Mouse (Mus musculus): ENCODE measurements around the gene Med31. TPM values are rescaled to one million over a fixed set of nuclear protein-coding genes. Genes with fewer than 3 reads are reported as not detected.

Med31 gene
- total RNA-seq (2021), result 1 to 10 TPM; 6.3 to 6.7 TPM
- long read RNA-seq, experiment 1, transcript Med31-201 (4 exons, 1,161 nt), result major isoform, 9 of 10 reads
- long read RNA-seq, experiment 1, partial matches to known transcripts, result 0 of 10 reads
- long read RNA-seq, experiment 1, other reads (novel, unspliced or antisense), result 0 of 10 reads
- long read RNA-seq, experiment 2, partial matches to known transcripts, result 0 of 4 reads
- long read RNA-seq, experiment 2, other reads (novel, unspliced or antisense), result 0 of 4 reads

DNA sequence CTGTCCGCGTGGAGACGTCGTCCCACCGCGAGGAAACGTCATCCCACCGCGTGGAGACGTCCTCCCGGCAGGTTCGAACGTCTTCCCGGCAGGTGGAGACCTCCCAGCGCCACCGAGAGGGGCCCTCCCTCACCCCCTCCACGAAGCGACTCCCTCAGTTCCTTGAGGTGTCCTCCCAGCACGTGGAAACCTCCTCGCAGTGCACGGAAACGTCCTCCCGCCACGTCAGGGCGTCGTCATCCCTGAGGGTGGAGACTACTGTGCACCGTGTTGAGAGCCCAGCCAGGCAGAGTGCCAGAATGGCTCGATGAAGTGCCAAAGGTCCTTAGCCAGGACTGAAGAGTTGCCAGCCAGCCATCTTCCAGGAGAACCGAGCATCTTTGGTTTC lies at the start of gene Med31:
Med31 (minus strand) TSS at position 183 of the 388 bp plus-strand sequence.
- peak; percentile 77 for DNase-seq

DNA sequence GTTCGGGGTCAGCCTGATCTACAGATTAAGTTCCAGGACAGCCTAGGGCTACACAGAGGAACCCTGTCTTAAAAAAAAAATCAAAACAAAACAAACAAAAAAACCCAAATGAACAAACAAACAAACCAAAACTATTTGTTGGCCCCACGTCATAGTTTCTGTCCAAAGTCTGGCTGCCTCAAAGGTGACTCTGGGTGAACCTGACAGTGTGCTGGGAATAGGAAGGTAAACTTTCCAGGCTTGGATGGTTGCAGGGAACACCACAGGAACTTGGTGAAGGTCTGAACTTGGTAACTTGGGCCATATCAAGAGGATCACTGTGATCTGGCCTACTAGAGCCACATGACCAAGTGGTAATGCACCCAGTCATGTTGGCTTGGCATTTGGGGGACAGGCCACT lies 41.0 kb upstream of the Med31 start:
- no peak for DNase-seq
- intact Hi-C loops (cut with DNase I; ENCODE audit: low total_unique reads), result no loop called here

More for the DNA sequence above, at the start of gene Med31:
- intact Hi-C loops (cut with DNase I; ENCODE audit: low total_unique reads), result loop anchor here (10.0 kb wide), 1 partner anchor 1231 kb away; the partner anchor contains the start of gene C1qbp

- no peak for DNase-seq
- intact Hi-C loops (cut with DNase I; ENCODE audit: low total_unique reads), result no loop called here
Measured at GRCm38 (mm10) chr11:72255629-72256028, 40.2 kb upstream of the Med31 start.

DNA sequence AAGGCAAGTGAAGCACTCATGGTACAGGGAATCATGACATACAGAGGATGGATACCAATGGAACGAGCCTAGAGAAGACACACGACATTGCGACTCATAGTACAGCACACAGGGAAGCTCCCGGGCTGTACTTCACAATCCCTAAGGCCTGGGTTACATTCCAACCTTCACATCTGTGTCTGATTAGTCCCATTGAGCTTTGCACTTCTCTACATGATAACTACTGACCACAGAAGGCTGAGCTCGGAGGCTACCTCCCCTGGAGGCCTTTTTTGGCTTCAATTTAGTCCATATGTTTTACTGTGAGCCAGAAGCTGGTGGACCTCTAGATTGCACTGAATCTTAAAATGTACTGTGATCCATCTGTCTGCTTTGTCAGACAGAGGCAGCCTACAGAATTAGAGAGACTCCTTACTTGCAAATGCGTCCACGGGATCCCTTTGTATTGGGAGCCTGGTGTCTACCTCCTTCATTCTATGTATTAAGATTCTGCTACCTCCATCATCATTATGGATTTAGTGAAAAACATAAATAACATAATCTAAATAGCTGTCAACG lies 29.9 kb upstream of the Med31 start:
- intact Hi-C loops (cut with DNase I; ENCODE audit: low total_unique reads), result no loop called here
- no peak for DNase-seq

GRCm38 (mm10) chr11:72240062-72240860 lies 24.9 kb upstream of the Med31 start:
- intact Hi-C loops (cut with DNase I; ENCODE audit: low total_unique reads), result no loop called here
- no peak for DNase-seq

GRCm38 (mm10) chr11:72234013-72234412 lies 18.6 kb upstream of the Med31 start:
- DNase-seq, result peak; percentile 78
- intact Hi-C loops (cut with DNase I; ENCODE audit: low total_unique reads), result no loop called here

- intact Hi-C loops (cut with DNase I; ENCODE audit: low total_unique reads), result no loop called here
- no peak for DNase-seq
Measured at GRCm38 (mm10) chr11:72232991-72233390, 17.6 kb upstream of the Med31 start.

DNA sequence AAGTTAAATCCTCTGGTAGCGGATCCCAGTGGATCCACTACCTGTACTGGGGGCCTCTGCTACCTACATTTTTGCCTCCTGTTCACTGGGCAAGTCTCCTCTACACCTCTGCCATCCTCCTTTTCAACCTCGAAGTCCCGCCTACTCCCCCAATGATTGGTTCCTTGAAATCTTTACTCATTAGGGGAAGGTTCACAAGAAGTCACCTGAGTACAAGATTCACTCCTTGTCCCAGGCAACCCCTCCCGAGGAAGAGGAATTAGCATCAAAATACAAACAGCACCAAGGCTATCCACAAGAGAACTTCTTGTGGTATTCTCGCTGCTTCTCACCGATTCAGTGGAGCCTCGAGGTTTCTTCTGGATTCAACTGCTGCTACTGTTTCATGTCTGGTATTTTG lies 16.7 kb upstream of the Med31 start:
- no peak for DNase-seq
- intact Hi-C loops (cut with DNase I; ENCODE audit: low total_unique reads), result no loop called here

DNA sequence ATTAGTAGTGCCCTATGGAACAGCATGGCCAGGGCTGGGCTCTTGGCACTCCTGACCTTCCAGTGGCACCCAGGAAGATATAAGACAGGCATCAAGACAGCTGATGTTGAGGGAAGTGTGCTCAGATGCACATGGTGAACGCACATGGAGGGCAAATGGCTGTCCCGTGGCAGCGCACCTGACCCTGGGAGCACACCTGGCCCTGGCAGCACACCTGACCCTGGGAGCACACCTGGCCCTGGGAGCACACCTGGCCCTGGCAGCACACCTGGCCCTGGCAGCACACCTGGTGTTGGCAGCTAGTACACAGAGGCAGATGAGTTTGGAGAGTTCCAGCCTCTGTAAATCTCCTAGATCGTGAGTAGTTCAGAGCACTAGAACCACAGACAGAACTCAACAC lies 13.1 kb upstream of the Med31 start:
- DNase-seq, result no peak
- intact Hi-C loops (cut with DNase I; ENCODE audit: low total_unique reads), result loop anchor here (2.0 to 10.0 kb wide), 4 partner anchors 36 to 326 kb away; partner anchors contain the start of gene Spns3

DNA sequence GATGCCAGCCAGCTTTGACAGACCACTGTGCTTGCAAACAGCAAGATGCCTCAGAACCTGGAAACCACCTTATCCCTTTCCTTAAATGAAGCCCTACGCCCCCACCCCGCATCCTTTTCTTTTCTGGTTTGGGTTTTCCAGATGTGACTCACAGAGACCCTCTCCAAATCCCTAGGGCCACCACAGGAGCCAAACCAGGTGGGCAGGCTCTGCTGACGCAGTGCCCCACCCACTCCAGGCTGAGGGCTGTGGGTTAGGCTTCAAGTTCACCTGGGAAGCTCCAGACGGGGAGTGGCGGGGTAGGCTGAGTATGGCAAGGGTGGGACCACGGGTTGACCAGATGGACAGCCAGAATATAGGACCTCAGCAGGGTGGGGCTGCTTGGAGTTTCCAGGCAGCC lies 11.5 kb upstream of the Med31 start:
- intact Hi-C loops (cut with DNase I; ENCODE audit: low total_unique reads), result loop anchor here (5.0 to 10.0 kb wide), 3 partner anchors 115 to 328 kb away; partner anchors contain the start of gene Spns3
- DNase-seq, result no peak

DNA sequence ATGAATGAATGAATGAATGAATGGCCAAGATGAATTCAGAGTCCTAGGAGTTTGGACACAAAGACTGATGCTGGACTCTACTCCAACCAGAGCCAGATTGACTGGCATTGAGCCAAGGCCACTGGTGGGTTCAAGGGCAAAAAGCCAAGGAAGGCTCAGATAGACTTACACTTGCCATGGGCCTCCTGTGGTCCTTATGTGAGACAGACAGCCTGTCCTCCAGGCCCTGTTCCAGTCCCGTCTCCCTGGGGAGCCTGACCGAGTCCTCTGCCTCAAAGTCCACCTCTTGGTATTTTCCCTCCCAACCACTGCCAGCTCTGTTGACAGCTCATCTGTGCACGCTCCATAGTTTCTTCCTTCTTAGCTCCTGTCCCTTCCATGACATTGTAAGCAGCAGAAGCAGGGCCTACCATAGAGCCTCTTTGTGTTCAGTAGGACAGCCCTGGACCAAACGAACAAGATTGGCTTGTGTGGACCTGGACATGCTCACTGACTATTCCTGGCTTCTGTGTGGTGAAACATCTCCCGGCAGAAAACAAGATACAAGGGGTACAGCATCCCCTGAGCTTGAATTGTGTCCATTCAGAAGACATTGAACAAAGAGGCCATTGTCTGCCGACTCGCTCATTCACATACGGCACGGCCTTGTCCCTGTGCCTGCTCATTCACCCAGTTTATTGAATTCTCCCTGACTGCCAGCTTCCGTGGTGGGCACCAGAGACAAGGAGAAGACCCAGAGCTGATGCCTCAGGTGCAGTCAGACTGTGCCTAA lies 10.8 kb upstream of the Med31 start:
- intact Hi-C loops (cut with DNase I; ENCODE audit: low total_unique reads), result loop anchor here (5.0 to 10.0 kb wide), 3 partner anchors 116 to 329 kb away; partner anchors contain the start of gene Spns3
- DNase-seq, result no peak

- intact Hi-C loops (cut with DNase I; ENCODE audit: low total_unique reads), result loop anchor here (5.0 to 10.0 kb wide), 3 partner anchors 117 to 330 kb away; partner anchors contain the start of gene Spns3
- peak; percentile 71 for DNase-seq
Measured at GRCm38 (mm10) chr11:72224865-72225264, 9.5 kb upstream of the Med31 start.

DNA sequence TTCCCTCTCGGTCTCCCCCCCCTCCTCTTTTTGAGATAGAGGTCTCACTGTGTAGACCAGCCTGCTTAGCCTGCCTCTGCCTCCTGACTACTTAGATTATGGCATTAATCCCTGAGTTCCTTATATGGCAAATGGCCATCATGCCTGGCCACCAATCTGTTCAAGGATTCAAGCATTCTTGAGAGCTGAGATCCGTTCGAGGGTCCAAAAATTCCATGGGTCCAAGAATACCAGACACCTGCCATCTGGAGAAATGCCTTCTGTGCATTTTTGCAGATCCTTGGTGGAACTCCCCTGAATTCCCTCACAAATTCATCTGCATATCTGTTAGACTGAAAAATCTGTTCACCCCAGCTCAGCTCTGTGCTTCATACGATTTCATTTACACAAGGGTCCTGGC lies 8.0 kb upstream of the Med31 start:
- intact Hi-C loops (cut with DNase I; ENCODE audit: low total_unique reads), result loop anchor here (10.0 kb wide), 1 partner anchor 331 kb away; the partner anchor contains the start of gene Spns3
- no peak for DNase-seq

- intact Hi-C loops (cut with DNase I; ENCODE audit: low total_unique reads), result loop anchor here (10.0 kb wide), 1 partner anchor 334 kb away; the partner anchor contains the start of gene Spns3
- DNase-seq, result peak; percentile 74
Measured at GRCm38 (mm10) chr11:72221278-72221677, 5.9 kb upstream of the Med31 start.

DNA sequence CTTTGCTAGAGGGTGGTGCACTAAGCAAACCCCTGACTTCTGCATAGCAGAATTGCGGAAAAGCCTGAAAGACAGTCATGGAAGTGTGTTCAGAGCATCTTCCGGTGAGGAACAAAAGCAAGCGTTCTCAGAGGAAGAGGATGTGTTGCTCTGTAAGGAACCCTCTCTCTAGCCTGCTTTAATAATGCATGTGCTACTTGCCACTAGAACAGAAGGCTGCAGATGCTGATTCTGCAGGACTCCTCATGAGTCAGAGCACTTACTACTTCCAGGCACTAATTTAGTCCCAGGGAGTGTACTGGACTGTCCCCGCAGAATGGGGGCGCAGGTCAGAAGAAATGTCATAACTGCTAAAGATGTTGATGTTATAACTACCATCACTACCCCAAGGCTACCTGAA lies 1.7 kb upstream of the Med31 start:
- no peak for DNase-seq
- intact Hi-C loops (cut with DNase I; ENCODE audit: low total_unique reads), result loop anchor here (10.0 kb wide), 1 partner anchor 1232 kb away; the partner anchor contains the start of gene C1qbp

DNA sequence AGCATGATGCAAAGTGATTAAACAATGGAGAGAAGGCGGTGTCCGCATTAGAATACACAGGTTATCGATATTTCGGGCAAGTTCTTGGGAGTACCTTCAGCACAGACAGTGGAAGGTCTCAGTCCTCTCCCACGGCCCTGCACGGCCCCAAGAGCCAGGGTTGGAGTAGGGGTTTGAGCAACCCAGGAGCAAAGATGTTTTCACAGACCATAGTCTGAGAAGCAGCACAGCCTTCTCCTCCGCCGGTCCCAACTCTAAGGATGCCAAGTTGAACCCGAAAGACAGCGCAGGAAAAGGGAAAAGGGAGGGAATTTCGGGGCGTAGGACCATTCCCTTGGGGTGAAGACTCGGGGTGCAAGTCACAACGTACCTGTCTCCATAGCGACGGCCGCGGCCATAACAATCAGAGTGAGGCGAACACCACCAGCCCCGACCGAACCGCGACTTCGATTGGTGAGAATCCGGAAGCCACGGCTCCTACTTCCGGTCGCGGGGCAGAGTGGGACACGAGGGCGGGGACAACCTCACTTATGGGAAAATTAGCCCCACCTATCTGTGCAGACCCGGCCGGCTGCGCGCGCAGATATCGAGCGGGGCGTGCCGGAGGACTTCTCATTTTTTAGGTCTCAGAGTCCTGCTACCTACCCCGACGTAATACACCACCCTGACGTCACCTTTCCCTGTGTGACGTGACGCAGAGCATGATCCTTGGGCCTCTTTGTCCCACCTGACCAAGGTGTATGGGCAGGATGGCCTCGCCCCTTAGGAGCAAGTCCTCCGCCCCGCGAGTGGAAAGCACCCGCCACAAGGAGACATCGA lies 592 bp downstream of the Med31 start:
- intact Hi-C loops (cut with DNase I; ENCODE audit: low total_unique reads), result loop anchor here (10.0 kb wide), 1 partner anchor 1230 kb away; the partner anchor contains the start of gene C1qbp

GRCm38 (mm10) chr11:72207834-72208377 lies 7.5 kb downstream of the Med31 start:
- DNase-seq, result no peak
- intact Hi-C loops (cut with DNase I; ENCODE audit: low total_unique reads), result no loop called here

More for the DNA sequence above, 592 bp downstream of the Med31 start:
- peak; percentile 95 for DNase-seq

DNA sequence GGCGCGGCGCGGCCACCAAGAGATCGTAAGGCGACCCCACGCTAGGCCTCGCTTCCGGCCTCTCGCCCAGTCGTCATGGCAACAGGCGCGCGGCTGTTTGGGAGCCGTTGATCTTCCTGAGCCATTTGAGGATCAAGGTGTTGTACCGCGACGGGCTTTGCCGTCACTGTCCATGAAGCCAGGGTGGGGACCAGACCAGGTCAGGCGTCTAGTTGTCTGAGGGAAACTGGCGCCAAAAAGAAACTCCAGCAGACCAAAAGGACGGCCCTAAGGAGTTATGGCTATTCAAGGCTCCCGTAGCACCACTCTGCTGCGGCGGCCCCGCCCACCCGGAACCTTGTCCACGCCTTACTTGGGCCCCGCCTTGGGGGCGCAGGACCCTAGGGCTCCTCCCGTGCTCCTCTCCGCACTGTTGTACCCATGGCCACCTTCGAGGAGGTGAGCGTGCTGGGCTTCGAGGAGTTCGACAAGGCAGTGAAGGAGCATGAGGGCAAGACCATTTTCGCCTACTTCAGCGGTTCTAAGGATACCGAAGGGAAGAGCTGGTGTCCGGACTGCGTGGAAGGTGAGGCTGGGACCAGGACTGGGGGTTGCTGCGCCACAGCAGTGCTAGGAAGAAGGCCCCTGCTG lies 8.1 kb downstream of the Med31 start, which contains the start of the genes 4933427D14Rik and Txndc17:
4933427D14Rik (minus strand) TSS at position 256 of the 630 bp plus-strand sequence.
Txndc17 (plus strand) TSS at position 344 of the 630 bp plus-strand sequence.
- intact Hi-C loops (cut with DNase I; ENCODE audit: low total_unique reads), result no loop called here

More for the DNA sequence above, 8.1 kb downstream of the Med31 start, which contains the start of the genes 4933427D14Rik and Txndc17:
- DNase-seq, result peak; percentile 85

Measured in gastrocnemius, postnatal 14 days (tissue).